ENCODE assay signal across 18 mouse cellular contexts in genomic region chr6:100923070-100923469, GRCm38 (mm10).
A peak's percentile ranks its signal among the peaks of the same experiment; 100 is the strongest.
DNase-seq lines count a peak whose midpoint lies in the region; ATAC-seq and TF ChIP-seq lines count a peak whose summit lies in the region.
"Had no signal": no experiment of that assay in that cellular context is flagged by ENCODE, and none has a peak within 500 bp of the region (broad histone marks: within the 10 kb centered on the region; RNA-seq: fewer than 3 reads in every experiment).

No protein-coding gene starts in this region.

- 63% methylated on average over 7 of the region's 7 CpGs for WGBS in heart, embryonic 12.5 days
- 85% methylated on average over 7 of the region's 7 CpGs for WGBS in heart, adult 2 months
- WGBS in lung, embryonic 16.5 days, result 39% methylated on average over 7 of the region's 7 CpGs
- WGBS in lung, adult 2 months, result 63% methylated on average over 7 of the region's 7 CpGs

- peaks cover 11% of the 10 kb centered on the region for H3K4me1 ChIP-seq in heart, embryonic 12.5 days (replicated peaks)
- no peaks in the 10 kb centered on the region for H3K4me1 ChIP-seq in heart, adult 2 months (ENCODE audit: control insufficient read depth, insufficient read depth, low read length)
- H3K4me1 ChIP-seq in lung, embryonic 16.5 days (replicated peaks; ENCODE audit: control insufficient read depth, insufficient read depth, low read length), result no peaks in the 10 kb centered on the region; the same call in 1 of the 2 replicates
- no peaks in the 10 kb centered on the region for H3K4me1 ChIP-seq in lung, adult 2 months (ENCODE audit: control insufficient read depth, insufficient read depth, low read length)
- H3K4me1 ChIP-seq: embryonic facial prominence, embryonic 15.5 days had no signal

- no peaks in the 10 kb centered on the region for H3K9me3 ChIP-seq in heart, embryonic 12.5 days (replicated peaks)
- H3K9me3 ChIP-seq in lung, embryonic 16.5 days (ENCODE audit: control insufficient read depth, low read length), result no peaks in the 10 kb centered on the region
- H3K9me3 ChIP-seq: embryonic facial prominence, embryonic 15.5 days; heart, embryonic 10.5 days had no signal

- no peaks in the 10 kb centered on the region for H3K36me3 ChIP-seq in heart, embryonic 12.5 days
- no peaks in the 10 kb centered on the region for H3K36me3 ChIP-seq in heart, adult 2 months (ENCODE audit: control insufficient read depth, insufficient read depth, low read length)
- H3K36me3 ChIP-seq in lung, embryonic 16.5 days (ENCODE audit: control insufficient read depth, insufficient read depth, low read length), result no peaks in the 10 kb centered on the region
- H3K36me3 ChIP-seq: embryonic facial prominence, embryonic 15.5 days; heart, embryonic 10.5 days had no signal

- intact Hi-C loops in heart, adult 2 months (cut with DNase I), result no loop called here

- no peak overlapping the region for H3K27ac ChIP-seq in heart, embryonic 12.5 days (ENCODE audit: poor library complexity, severe bottlenecking)
- no peak overlapping the region for H3K27ac ChIP-seq in heart, adult 2 months
- H3K27ac ChIP-seq in lung, embryonic 16.5 days (ENCODE audit: low read length), result no peak overlapping the region
- H3K27ac ChIP-seq: embryonic facial prominence, embryonic 15.5 days; heart, embryonic 10.5 days had no signal

- no peak for ATAC-seq in heart, embryonic 12.5 days (ENCODE audit: insufficient number of reproducible peaks, low FRiP score)
- ATAC-seq in lung, embryonic 16.5 days (ENCODE audit: low read depth), result no peak
- ATAC-seq: forebrain, embryonic 14.5 days had no signal

- no peak overlapping the region for H3K4me3 ChIP-seq in heart, embryonic 12.5 days
- no peak overlapping the region for H3K4me3 ChIP-seq in heart, adult 2 months
- H3K4me3 ChIP-seq in lung, embryonic 16.5 days (ENCODE audit: low read length), result no peak overlapping the region
- H3K4me3 ChIP-seq in lung, adult 2 months (replicated peaks; ENCODE audit: extremely low read depth, low read depth, low read length), result no peak overlapping the region
- H3K4me3 ChIP-seq: embryonic facial prominence, embryonic 15.5 days; heart, embryonic 10.5 days had no signal

- TF ChIP-seq EP300 in heart, adult 2 months (IDR thresholded peaks at IDR 0.05; ENCODE audit: insufficient read depth, low read depth, low read length), result no peak

- no peak overlapping the region for H3K9ac ChIP-seq in heart, embryonic 12.5 days
- H3K9ac ChIP-seq in heart, adult 2 months (ENCODE audit: low read depth, low read length), result no peak overlapping the region
- H3K9ac ChIP-seq in lung, embryonic 16.5 days (ENCODE audit: low read length), result no peak overlapping the region
- H3K9ac ChIP-seq: embryonic facial prominence, embryonic 15.5 days had no signal

- TF ChIP-seq POLR2A in heart, adult 2 months (IDR thresholded peaks at IDR 0.05; ENCODE audit: insufficient read depth, low read depth, low read length), result no peak
- TF ChIP-seq POLR2A in lung, adult 2 months (IDR thresholded peaks at IDR 0.05; ENCODE audit: borderline replicate concordance, extremely low read depth, low read depth, low read length), result no peak
- TF ChIP-seq POLR2A in brain, embryonic 14.5 days (IDR thresholded peaks at IDR 0.05; ENCODE audit: borderline replicate concordance, extremely low read depth, insufficient read depth, insufficient read length, poor library complexity, severe bottlenecking), result no peak

- peak overlapping the region; percentile 34; the same call in 1 of the 2 replicates for H3K4me2 ChIP-seq in heart, embryonic 12.5 days
- peak overlapping the region; percentile 28 for H3K4me2 ChIP-seq in lung, embryonic 16.5 days (ENCODE audit: low read depth, low read length)
- H3K4me2 ChIP-seq: embryonic facial prominence, embryonic 15.5 days had no signal

- no peaks in the 10 kb centered on the region for H3K27me3 ChIP-seq in heart, embryonic 12.5 days (replicated peaks)
- no peaks in the 10 kb centered on the region; the same call in 1 of the 2 replicates for H3K27me3 ChIP-seq in heart, adult 2 months (ENCODE audit: control insufficient read depth, insufficient read depth, low read length)
- no peaks in the 10 kb centered on the region for H3K27me3 ChIP-seq in lung, embryonic 16.5 days (ENCODE audit: control insufficient read depth, insufficient read depth, low read depth, low read length)
- H3K27me3 ChIP-seq: embryonic facial prominence, embryonic 15.5 days had no signal

- no peaks in the 10 kb centered on the region for H3K79me2 ChIP-seq in heart, adult 2 months (replicated peaks; ENCODE audit: control insufficient read depth, insufficient read depth, low read length)

- no peak for TF ChIP-seq CTCF in heart, adult 2 months (IDR thresholded peaks at IDR 0.05)
- no peak for TF ChIP-seq CTCF in lung, adult 2 months (IDR thresholded peaks at IDR 0.05; ENCODE audit: insufficient read depth, low read length)
- TF ChIP-seq CTCF in brain, embryonic 14.5 days (IDR thresholded peaks at IDR 0.05; ENCODE audit: borderline replicate concordance, extremely low read depth, insufficient read depth, insufficient read length), result no peak

- DNase-seq in embryo, embryonic 10 days (ENCODE audit: low spot score), result peak; percentile 36
- no peak for DNase-seq in embryo, embryonic 9.5 days (ENCODE audit: extremely low spot score)
- DNase-seq in heart, adult 2 months, result no peak
- no peak for DNase-seq in lung, adult 2 months
- peak; percentile 24 for DNase-seq in brain, embryonic 14.5 days (ENCODE audit: low read depth)
- no peak for DNase-seq in cerebellum, adult 11 months
- DNase-seq: adrenal gland, adult 8-10 months; cerebellum, adult 18-20 months; cerebellum, postnatal 36 days; heart, postnatal 4 days; kidney, adult 8-10 months; kidney, postnatal 4 days; lung, postnatal 14 days had no signal

Comparison
In these comparisons a context has a peak if more than half of its experiments do, and no peak if none do; other contexts are left out.
1. DNase-seq: peak in embryo, embryonic 10 days (single experiment) and brain, embryonic 14.5 days (single experiment); none in embryo, embryonic 9.5 days (single experiment), heart, adult 2 months (0 of 2), lung, adult 2 months (single experiment) and cerebellum, adult 11 months (single experiment).